Mouse (Mus musculus) limb, embryonic 10.5 days (tissue): Measurements from ENCODE around the gene Ankrd31. TPM values are rescaled to one million over a fixed set of nuclear protein-coding genes. Genes with fewer than 3 reads are reported as not detected.
"Not testable (repeated sequence)": the region's sequence is repeated elsewhere in the genome, so short reads cannot be mapped to it uniquely, and the experiment has no call there.

Experiments used
- DNase-seq: peaks from one replicate; pipeline ENCODE4 v3.0.0-alpha.2; 2017; ENCODE audit warnings: low spot score
- H3K27ac ChIP-seq: fragments of 300-500 bp; sonication (generic); 2 replicates; pipeline ENCODE4 v1.5.1; 2016; ENCODE audit warnings: mild to moderate bottlenecking
- H3K27me3 ChIP-seq: fragments of 300-500 bp; sonication (generic); 2 replicates; pipeline ENCODE4 v1.6.1; 2016; ENCODE audit warnings: low read depth, mild to moderate bottlenecking; ENCODE audit not compliant: poor library complexity, severe bottlenecking
- H3K36me3 ChIP-seq: fragments of 300-500 bp; sonication (generic); 2 replicates; pipeline ENCODE4 v1.6.1; 2016; ENCODE audit warnings: mild to moderate bottlenecking, moderate library complexity
- H3K4me1 ChIP-seq: fragments of 300-500 bp; sonication (generic); 2 replicates; pipeline ENCODE4 v1.6.1; 2016
- H3K4me3 ChIP-seq: fragments of 300-500 bp; sonication (generic); 2 replicates; pipeline ENCODE4 v1.5.1; 2016; ENCODE audit warnings: mild to moderate bottlenecking, moderate library complexity
- H3K9me3 ChIP-seq: fragments of 300-500 bp; sonication (generic); replicated peaks from 2 replicates; pipeline ENCODE4 v1.6.1; 2016; ENCODE audit warnings: mild to moderate bottlenecking
- WGBS: fragments of 180-500 bp; shearing (Covaris S2); methylation state at CpG from one replicate; pipeline ENCODE4 v1.1.7; 2016; 5-methylcytosine and 5-hydroxymethylcytosine counted together
- polyA plus RNA-seq: library from polyadenylated mRNA; unstranded; fragments of >200 nt; fragmentation: Nextera tagmentation; extraction: Ambion mirVana; gene quantifications from 2 replicates; pipeline ENCODE4 v1.2.1, GENCODE M21; 2016

Ankrd31 gene
- polyA plus RNA-seq, 1 experiment from 2014 or later, result not detected

DNA sequence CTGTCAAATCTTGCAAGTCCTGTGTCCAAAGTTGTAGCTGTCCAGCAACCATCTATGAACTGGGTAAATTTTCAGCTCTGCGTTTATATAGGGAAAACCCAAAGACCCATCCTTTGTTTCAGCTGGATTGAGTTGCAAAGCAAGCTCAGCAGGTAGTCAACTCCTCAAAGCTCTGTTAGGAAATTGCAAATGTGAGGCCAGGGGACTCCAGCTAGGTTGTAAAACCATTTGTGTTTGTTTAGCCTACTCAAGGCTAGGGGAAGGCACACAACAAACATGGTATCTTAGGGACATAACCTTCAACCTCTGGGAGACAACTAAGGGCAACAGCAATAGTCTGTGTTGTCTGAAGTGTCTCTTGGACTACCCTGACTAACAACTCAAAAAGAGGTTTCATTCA lies 136.5 kb downstream of the Ankrd31 start:
- no peaks in the 10 kb centered on the region for H3K36me3 ChIP-seq
- H3K4me3 ChIP-seq, result no peak overlapping the region
- no peak overlapping the region for H3K27ac ChIP-seq
- H3K9me3 ChIP-seq, result no peaks in the 10 kb centered on the region
- 44% methylated on average over 1 of the region's 1 CpGs for WGBS
- no peak for DNase-seq
- H3K27me3 ChIP-seq, result no peaks in the 10 kb centered on the region
- H3K4me1 ChIP-seq, result no peaks in the 10 kb centered on the region

DNA sequence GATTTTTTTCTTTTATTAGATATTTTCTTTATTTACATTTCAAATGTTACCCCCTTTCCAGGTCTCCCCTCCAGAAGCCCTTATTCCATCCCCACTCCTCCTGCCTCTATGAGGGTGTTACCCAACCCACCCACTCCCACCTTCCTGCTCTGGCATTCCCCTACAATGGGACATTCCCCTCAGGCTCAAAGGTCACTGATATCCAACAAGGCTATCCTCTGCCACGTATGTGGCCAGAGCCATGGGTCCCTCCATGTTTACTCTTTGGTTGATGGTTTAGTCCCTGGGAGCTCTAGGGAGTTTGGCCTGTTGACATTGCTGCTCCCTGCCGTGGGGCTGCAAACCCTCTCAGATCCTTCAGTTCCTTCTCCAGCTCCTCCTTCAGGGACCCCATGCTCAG lies 141.9 kb downstream of the Ankrd31 start:
- no peak overlapping the region for H3K4me3 ChIP-seq
- no peak for DNase-seq
- H3K27me3 ChIP-seq, result no peaks in the 10 kb centered on the region
- H3K27ac ChIP-seq, result no peak overlapping the region
- 39% methylated on average over 2 of the region's 2 CpGs for WGBS
- H3K9me3 ChIP-seq, result no peaks in the 10 kb centered on the region
- H3K36me3 ChIP-seq, result no peaks in the 10 kb centered on the region
- H3K4me1 ChIP-seq, result no peaks in the 10 kb centered on the region

DNA sequence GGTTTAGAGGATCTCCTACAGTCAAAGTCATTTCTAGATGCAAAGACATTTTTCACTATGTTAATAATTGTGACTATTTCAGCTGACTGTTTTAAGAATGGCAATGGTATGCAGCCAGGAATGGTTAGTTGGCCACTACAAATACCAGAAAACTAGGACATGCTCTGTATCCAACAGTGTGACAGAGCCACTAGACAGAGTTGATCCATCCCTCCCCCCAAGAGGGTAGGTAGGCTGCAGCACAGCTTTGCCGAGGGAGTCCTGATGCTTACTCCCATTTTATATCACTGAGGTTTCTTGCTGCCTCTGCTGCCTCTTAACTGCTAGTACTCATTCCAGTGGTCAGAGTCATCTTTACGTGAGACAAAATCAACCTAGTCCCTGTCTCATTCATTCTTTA lies 147.1 kb downstream of the Ankrd31 start:
- no peaks in the 10 kb centered on the region for H3K4me1 ChIP-seq
- no peak overlapping the region for H3K27ac ChIP-seq
- no peaks in the 10 kb centered on the region for H3K36me3 ChIP-seq
- no peaks in the 10 kb centered on the region for H3K27me3 ChIP-seq
- no peaks in the 10 kb centered on the region for H3K9me3 ChIP-seq
- WGBS, result 85% methylated on average over 2 of the region's 2 CpGs
- H3K4me3 ChIP-seq, result no peak overlapping the region
- DNase-seq, result no peak

DNA sequence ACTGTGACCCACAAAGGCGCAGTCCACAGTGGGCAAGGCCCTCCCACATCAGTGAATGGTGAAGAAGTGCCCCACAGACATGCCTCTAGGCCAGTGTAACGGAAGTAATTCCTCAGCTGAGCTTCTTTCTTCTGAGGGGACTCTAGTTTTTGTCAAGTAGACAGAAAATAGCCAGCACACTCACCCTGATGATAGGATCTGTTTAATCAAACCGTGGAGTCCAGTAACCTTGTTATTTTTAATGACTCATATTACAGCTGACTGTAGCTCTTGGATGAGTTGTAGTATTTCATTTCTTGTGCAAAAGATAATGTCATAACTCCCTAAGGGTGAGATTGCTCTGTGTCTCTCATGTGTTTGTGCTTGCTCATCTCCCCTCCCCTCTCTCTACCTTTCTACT lies 158.6 kb downstream of the Ankrd31 start:
- Histone ChIP-seq H3K27me3 (no peaks in the 10 kb centered on the region), H3K36me3 (no peaks in the 10 kb centered on the region), H3K4me1 (no peaks in the 10 kb centered on the region), H3K4me3 (no peak overlapping the region), H3K9me3 (no peaks in the 10 kb centered on the region), H3K27ac (no peak overlapping the region)
- DNase-seq, result no peak
- 74% methylated on average over 3 of the region's 3 CpGs for WGBS

DNA sequence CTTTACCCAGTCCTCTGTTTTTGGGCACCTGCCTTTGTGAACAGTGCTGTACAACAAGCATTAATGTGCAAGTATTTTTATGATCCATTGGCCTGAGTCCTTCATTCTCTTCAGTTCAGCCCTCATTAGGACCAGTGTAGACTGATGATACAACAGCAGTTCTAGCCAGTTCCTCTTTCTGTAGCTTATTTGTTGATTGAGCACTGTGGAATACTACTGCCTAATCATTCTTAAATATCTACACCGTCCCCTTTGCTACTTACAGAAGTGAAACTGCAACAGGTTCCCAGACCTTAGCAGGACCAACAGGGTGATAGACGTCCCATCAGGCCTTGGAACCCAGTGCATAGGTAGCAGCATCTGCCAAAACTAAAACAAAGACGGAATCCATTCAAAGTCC lies 163.1 kb downstream of the Ankrd31 start:
- WGBS, result 86% methylated on average over 3 of the region's 3 CpGs

DNA sequence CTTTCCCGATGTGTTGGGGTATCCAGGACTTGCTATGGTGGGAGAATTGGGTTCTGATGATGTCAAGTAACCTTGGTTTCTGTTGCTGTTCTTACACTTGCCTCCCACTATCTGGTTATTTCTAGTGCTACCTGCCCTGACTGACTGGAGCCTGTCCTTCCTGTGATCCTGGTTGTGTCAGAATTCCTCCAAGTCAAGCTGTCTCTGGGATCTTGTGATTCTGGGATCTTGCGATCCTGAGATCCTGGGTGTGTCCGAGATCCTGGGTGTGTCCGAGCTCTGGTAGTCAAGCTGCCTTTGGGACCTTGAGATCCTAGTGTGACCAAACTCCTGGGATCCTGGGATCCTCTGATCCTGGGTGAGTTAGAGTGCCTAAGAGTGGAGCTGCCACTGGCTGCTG lies 175.1 kb downstream of the Ankrd31 start:
- H3K27ac ChIP-seq, H3K4me3 ChIP-seq, H3K36me3 ChIP-seq, DNase-seq, H3K9me3 ChIP-seq: not testable (repeated sequence)
- Histone ChIP-seq H3K4me1 (peaks cover 23% of the 10 kb centered on the region), H3K27me3 (peaks cover 40% of the 10 kb centered on the region)
- WGBS, result 93% methylated on average over 4 of the region's 4 CpGs

More for the DNA sequence above, 163.1 kb downstream of the Ankrd31 start:
- Histone ChIP-seq H3K36me3 (no peaks in the 10 kb centered on the region), H3K4me3 (no peak overlapping the region), H3K4me1 (no peaks in the 10 kb centered on the region), H3K27ac (no peak overlapping the region), H3K9me3 (no peaks in the 10 kb centered on the region), H3K27me3 (no peaks in the 10 kb centered on the region)
- DNase-seq, result no peak

DNA sequence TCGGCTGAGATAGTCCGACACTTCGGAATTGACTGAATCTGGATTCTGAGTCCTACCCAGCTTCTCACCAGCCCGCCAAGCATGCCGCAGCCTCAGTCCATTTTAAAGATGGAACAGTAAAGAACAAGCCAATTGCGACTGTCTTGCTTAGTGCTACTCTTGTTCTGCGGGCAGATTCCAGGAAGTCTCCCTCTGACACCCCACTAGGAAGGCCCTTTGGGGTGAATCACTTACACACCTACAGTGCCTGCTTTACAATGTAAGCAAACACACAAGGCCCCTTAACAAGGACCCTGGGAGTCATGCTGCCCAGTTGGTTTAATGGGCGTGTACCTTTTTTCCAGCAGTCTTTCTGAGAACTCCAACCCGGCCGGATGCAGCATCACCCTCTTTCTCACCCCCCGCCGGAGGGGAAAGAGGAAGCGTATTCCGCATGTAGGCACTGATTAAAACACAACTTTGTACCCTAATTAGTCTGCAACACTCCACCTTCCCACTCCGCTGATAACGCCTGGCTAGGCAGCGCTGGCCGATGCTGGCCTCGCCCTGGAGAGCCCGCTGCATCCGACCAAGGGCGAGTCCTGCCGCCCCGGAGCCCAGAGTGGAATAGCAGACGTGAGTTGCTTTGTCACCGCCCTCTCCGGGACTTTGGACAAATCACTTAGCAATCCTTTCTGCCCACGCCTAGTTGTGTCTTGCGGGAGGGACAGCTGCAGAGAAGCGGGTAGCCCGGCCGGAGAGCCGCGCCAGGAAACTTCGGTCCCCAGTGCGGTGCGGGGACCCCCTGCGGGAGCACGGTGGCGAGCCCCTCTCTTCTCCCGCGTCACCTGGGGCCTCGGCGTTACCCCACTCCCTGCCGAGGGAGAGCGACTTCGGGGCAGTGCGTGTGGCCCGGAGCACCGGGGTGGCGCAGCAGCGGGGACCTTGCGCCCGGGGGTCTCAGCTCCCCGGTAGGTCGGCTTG lies 176.2 kb downstream of the Ankrd31 start, which contains the start of gene Gcnt4:
Gene Gcnt4, plus strand, starts transcription at position 691 of the 963 bp plus-strand sequence.
- Histone ChIP-seq H3K27ac (peak within 1 kb of the TSS; percentile 87), H3K36me3 (no peaks in the 10 kb centered on the region), H3K27me3 (peaks cover 40% of the 10 kb centered on the region), H3K4me3 (peak within 1 kb of the TSS; percentile 81), H3K9me3 (no peaks in the 10 kb centered on the region), H3K4me1 (peaks cover 33% of the 10 kb centered on the region)
- 9% methylated on average over 56 of the region's 56 CpGs for WGBS
- peak; percentile 72 for DNase-seq

DNA sequence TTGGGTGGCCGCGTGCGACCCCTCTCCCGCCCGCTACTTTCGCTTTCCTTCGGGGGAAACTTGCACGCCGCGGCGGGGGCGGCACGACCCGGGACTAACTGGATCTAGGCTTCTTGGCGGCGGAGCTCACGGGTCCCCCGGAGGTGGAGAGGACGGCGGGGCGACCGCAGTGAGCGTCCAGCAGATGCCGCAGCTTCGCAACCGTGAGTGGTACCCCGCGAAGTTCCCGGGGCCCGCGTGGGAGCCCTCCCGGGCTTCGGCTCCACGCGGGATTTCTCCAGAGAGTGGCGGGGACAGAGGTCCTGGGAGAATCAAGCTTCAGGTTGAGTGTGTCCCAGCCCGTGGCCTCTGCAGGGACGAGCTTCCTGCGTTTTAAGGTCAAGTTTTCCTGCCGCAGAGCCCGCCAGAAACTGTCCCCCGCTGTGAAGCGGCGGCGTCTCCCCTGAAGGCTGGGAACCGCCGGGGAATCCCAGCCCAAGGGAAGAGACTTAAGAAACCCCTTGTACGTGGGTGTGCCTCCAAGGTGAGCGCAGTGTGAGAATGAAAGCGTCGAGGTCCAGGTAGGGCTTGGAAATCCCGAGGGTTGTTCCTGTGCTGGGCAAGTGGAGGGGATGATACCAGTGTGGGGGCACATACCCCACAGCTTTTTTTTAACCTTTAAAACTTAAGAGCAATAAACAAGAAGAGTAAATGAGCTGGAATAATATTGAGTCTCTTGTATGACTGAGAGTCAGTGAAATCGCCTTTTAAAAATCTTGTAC lies 177.1 kb downstream of the Ankrd31 start:
- Histone ChIP-seq H3K36me3 (no peaks in the 10 kb centered on the region), H3K4me3 (peak overlapping the region; percentile 81), H3K27ac (peak overlapping the region; percentile 87), H3K27me3 (peaks cover 40% of the 10 kb centered on the region), H3K9me3 (no peaks in the 10 kb centered on the region), H3K4me1 (peaks cover 39% of the 10 kb centered on the region)
- WGBS, result under 1% methylated on average over 53 of the region's 53 CpGs
- peak; percentile 63 for DNase-seq

DNA sequence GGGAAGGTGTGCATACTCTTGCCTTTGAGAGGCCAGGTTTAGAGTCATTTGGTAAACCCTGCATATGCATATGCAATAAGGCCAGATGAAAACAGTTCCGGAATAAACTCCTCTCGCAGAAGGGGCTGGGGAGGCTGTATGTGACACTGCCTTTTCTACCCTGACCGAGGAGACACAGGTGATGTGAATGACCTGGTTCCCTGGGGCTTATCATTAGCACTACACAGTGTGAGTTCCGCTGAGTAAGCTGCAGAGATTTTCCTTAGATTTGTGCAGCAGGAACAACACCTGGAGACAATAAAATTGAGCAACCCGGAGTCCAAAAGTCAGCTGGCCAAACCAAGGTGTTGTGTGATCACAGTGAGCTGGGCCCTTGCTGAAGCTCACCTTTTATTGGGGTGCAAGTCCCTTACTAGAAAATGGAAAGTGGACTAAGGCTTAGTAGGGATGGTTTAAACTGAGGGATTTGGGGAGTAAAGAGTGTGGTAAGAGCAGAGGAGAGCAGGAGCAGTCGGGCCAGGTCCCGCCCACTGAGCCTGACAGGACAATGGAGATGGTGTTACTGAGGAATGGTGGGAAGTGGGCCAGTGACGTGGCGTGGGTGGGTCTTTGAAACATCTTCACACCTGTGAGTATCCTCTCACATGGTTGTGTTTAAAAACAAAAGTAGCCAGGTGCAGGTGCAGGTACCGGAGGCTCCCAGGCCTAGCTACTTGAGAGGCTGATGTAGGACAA lies 178.1 kb downstream of the Ankrd31 start:
- DNase-seq, result peak; percentile 37
- Histone ChIP-seq H3K9me3 (no peaks in the 10 kb centered on the region), H3K4me3 (peak overlapping the region; percentile 81; the same call in 1 of the 2 replicates), H3K4me1 (peaks cover 45% of the 10 kb centered on the region), H3K36me3 (no peaks in the 10 kb centered on the region), H3K27me3 (peaks cover 40% of the 10 kb centered on the region), H3K27ac (no peak overlapping the region)
- WGBS, result 27% methylated on average over 10 of the region's 10 CpGs

DNA sequence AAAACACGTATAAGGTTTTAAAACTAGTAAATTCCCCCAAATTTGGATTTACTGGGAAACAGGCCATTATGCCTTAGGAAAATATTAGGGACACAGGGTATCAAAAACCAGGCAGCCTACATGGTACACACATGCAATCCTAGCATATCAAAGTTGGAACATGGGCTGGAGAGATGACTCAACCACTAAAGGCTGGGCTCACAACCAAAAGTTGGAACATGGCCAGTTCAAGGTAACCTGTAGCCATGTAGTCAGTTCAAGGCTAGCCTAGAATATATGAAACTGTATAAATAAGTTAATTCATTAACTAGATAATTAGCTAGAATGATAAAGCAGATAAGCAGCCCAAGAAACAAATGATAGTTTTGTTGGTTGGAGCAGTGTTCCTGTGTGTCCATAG lies 179.7 kb downstream of the Ankrd31 start:
- peaks cover 45% of the 10 kb centered on the region for H3K4me1 ChIP-seq
- no peak overlapping the region; the same call in 1 of the 2 replicates for H3K27ac ChIP-seq
- H3K36me3 ChIP-seq, result no peaks in the 10 kb centered on the region
- no peak overlapping the region for H3K4me3 ChIP-seq
- DNase-seq, result no peak
- H3K9me3 ChIP-seq, result no peaks in the 10 kb centered on the region
- peaks cover 40% of the 10 kb centered on the region for H3K27me3 ChIP-seq
- WGBS, result 93% methylated on average over 1 of the region's 1 CpGs

DNA sequence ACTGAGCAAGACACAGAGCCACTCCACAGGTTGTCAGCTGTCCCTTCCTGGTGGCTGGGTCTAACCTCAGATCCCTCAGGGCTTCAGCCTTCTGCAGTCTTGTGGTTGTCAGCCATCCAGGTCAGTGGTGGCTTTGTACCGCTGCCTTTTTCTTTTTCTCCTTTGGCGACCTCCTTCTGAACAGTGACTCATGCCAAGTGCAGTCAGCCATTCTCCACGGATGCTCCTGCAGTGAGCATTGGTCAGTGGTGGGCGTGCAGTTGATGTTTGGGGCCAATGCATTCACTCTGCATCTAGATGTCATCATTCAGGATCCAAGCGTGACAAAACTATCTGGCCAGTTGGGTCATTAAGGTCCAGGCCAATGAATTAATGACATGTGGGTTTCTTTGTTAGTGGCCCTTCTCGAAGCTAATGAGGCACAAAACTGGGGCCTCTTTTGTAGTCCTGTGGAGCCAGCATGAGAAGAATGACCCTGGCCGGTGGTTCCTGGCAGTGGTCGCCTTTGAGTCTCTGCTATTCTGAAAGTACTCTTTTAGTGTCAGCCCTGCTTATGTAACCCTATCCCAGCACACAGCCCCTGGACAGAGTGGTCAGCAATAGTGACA lies 180.5 kb downstream of the Ankrd31 start:
- no peak for DNase-seq
- Histone ChIP-seq H3K4me1 (peaks cover 45% of the 10 kb centered on the region), H3K36me3 (no peaks in the 10 kb centered on the region), H3K4me3 (no peak overlapping the region), H3K27me3 (peaks cover 36% of the 10 kb centered on the region), H3K9me3 (no peaks in the 10 kb centered on the region), H3K27ac (peak overlapping the region; percentile 36)
- WGBS, result 64% methylated on average over 8 of the region's 8 CpGs

DNA sequence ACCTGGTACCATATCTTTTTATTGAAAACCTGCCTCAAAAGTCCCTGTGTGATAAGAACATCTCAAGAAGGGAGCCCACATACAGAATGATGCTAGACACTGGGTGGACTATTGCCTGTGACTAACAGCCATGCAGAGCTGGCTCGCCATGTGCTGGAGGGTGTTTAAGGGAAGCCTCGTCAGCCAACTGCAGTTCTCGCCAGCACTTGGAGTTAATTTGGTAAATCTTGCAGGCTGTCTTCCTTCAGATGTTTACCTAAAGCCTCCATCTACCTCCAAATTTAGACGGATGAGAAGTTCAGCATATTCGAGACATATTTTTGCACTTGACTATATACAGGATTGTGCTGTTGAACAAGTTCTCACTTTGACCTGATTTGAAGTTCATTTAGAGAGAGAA lies 184.7 kb downstream of the Ankrd31 start:
- DNase-seq, result no peak

More for the DNA sequence above, 184.7 kb downstream of the Ankrd31 start:
- no peaks in the 10 kb centered on the region for H3K9me3 ChIP-seq
- no peak overlapping the region for H3K4me3 ChIP-seq
- no peaks in the 10 kb centered on the region for H3K36me3 ChIP-seq
- H3K27me3 ChIP-seq, result no peaks in the 10 kb centered on the region
- WGBS, result 96% methylated on average over 5 of the region's 5 CpGs
- no peak overlapping the region for H3K27ac ChIP-seq
- H3K4me1 ChIP-seq, result peaks cover 35% of the 10 kb centered on the region
